Mouse (Mus musculus) ES-Bruce4 (cell line): ENCODE results near the gene Grip1.

Experiments used
- CTCF ChIP-seq: IDR thresholded peaks from one replicate; pipeline ENCODE4 v1.8.1; 2011; ENCODE audit warnings: low read depth, low read length
- POLR2A ChIP-seq: IDR thresholded peaks from one replicate; pipeline ENCODE4 v1.8.1; 2011; ENCODE audit warnings: low read length; ENCODE audit not compliant: insufficient read depth

DNA sequence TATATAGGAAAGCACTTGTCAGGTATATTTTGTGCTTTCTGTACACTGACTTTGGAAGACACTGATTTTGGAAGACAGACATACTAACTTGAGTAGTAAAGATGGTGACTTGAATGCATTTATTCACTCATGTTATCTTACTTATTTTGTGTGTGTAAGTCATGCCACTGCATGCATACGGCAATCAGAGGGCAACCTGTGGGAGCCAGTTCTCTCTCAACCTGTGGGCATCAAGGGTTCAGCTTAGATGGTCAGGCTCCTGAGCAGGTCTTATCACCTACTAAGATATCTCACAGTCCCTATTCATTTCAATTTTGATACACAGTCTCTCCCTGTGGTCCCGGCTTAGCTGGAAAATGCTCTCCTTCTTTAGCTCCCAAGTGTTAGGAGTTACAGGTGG, 5.4 kb downstream of the Grip1 start:
- TF ChIP-seq CTCF (no peak), POLR2A (no peak)
